Mouse (Mus musculus): ENCODE results near the gene Ube2v1.
"Not testable (repeated sequence)": the region's sequence is repeated elsewhere in the genome, so short reads cannot be mapped to it uniquely, and the experiment has no call there.

Gene Ube2v1

DNA sequence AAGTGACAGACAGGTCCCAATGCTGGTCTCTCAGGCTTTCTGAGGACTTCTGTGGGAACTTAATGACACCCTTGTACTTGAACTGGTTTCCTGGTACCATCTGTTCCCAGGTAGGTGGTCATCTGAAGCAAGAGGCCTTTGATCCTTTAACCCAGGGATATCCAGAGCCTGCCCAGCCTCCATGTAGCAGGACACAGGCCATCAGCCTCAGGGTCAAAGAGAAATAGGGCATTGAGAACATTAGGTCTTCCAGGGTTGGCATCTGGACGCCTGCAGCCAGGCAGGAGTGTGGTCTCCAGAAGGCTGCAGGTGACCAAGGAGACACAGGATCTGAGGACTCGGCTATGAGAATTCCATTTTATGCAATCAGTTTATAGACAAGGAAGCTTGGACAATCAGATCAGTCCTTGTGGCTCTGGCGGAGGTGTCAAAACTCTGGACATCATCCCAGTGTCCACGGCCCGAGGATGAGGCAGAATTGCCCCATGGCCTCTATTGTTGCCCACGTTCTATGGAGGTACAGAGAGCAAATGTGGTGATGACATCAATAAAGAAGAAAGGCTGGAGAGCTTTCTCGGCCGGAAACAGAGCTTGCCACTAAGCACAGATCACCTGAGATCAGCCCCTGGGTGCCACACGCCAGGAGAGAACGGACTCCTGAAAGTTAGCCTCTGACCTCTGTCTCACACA is 23.2 kb upstream of the Ube2v1 start:
- no peak for DNase-seq (ENCODE audit: low read depth in 2 of 2, low spot score in 2 of 2)

DNA sequence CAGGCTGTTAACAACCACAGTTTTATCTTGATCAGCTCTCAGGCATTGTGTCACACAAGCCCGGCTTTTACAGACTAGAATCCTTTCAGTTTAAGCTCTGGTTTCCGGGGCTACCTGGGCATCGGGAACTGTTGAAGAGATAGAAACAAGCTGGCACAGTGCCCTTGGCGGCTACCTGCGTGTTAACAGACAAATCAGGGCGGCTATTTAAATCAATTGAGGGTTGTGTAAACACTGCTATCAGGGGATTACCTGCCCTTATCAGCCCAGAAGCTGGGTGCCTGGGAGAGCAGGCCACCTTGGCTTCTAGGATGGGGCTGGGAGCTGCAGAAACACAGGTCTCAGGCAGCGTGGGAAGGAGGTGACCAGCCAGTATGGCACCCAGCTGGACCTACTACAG is 20.8 kb upstream of the Ube2v1 start:
- DNase-seq (ENCODE audit: low read depth in 2 of 2, low spot score in 2 of 2), result no peak

DNA sequence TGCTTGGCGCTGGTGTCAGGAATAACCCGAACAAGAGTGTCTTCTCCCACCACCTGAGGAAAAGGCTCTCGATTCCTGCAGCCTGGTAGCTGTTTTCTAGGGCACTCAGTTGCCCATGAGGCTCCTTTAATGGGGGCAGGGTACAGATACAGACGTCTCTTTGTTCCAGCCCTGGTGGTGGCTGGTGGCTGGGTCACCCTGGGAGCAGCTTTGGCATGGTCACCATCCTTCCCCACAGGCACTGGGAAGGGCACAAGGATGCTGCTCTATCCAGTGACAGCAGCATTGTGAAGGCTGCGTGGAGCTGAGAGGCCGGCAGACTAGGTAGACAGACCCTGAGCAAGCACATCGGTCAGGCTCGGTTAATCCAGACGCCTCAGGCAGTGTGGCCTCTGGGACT is 19.7 kb upstream of the Ube2v1 start:
- DNase-seq (ENCODE audit: low read depth in 2 of 2, low spot score in 2 of 2), result no peak

DNA sequence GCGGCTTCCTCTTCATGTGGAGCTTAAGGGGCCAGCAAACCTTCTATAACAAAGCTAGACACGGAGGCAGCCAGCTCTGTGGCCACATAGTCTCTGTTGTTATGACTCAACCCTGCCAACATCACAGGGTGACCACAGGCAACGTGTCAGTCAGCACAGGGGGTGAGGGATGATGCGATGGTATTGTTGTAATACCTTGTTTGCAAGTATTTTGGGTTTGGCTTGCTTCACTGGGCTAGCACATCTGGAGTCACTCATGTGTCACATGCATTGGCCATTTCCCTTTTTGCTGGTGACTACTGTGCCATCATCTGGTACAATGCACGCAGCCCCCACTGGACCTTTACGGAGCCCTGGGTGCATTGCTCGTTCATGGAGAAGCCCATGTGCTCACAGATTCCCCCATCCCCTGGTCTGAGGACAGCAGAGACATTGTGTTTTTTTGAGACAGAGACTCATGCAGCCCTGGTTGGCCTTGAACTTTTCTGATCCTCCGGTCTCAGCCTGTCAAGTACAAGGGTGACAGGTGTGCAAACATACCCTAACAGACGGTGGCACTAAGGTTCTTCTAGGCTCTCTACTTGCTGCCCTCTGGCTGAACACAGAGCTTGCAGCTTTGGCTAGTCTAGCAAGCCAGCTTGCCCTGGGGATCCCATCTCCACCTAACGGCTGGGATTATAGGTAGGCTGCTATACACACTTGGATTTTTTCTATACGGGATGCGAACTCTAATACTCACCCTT is 17.6 kb upstream of the Ube2v1 start:
- no peak for DNase-seq (ENCODE audit: low read depth in 2 of 2, low spot score in 2 of 2)

DNA sequence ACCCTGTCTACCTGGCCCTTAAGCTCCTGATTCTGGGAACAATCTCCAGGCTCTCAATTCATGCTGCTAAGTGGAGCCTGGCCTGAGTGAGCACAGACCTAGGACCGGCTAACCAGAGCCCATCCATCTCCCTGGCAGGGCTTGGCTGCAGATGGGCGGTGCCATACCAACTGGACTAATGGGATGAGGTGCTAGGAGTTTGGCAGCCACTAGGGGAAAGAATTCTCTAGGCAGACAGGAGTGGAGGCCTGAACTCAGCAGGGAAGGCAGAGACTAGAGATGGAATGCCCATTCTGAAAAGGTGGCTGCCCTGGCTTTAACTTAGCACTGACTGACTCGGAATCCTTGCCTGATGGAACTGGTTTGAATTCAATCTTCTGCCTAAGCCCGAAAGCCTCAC is 14.5 kb upstream of the Ube2v1 start:
- no peak for DNase-seq (ENCODE audit: low read depth in 2 of 2, low spot score in 2 of 2)

DNA sequence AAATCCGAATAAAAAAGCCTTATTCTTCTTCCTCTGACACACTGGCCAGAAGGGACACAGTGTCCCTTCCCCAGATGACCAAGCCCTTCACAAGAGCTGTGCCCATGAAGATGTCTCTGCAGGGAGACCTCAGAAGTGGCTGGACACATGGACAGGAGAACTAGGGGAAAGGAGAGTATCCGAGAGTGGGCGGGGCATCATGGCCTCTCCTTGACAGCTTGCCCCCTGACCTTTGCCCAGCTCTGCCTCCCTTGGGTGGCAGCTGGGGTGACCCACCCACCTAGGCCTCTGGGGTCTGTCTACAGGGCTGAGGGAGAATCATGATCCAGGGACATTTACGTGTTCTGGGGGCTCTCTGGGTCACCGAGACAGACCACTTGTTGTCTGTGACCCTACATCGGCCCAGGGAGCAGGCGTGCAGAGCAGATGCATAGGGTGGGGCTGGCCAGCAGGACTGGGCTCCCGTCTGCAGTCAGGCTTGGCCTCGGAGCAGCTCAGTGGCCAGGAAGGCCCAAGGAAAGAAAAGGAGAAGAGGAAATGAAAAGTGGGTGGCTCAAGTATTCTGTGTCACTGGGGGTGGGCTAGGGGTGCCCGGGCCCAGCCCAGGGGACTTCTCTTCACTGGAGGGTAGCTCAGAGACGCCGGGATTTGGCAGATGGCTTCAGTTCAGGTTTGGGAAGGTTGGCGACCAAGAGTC is 11.6 kb upstream of the Ube2v1 start:
- not testable (repeated sequence) for DNase-seq (ENCODE audit: low read depth in 2 of 2, low spot score in 2 of 2)

DNA sequence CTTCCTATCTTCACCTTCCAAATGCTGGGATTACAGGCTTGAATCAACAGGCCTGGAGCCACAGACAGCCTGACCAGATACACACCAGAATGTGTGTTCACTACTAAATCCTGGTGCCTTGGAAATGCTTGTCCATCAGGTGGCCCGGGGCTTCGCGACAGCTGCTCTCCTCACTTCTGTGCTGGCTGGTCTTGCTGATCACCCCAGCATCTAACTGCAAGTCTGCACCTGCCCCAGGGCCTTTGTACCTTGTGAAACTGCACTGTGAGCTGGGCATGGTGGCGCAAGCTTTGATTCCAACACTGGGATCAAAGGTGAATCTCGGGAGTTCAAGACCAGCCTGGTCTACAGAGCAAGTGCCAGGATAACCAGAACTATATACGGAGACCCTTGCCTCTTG is 10.3 kb upstream of the Ube2v1 start:
- no peak for DNase-seq (ENCODE audit: low read depth in 2 of 2, low spot score in 2 of 2)

DNA sequence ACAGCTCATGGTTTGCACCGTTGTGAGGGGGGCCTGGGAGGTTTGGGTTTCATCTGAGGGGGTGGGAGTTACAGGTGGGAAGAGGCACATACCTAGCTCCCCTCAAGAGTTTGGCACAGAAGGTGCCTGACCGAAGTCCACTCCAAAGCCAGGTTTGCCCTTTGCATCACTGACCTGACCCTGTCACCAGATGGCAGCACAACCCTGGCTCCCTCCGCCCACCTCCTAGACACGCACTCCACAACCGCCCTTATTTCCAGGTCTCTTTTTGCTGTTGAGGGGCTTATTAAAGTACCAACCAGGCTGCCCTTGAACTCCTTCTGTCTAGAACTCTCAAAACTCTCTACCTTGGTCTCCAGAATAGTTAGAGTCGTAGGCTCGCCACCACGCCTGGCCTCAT is 9.4 kb upstream of the Ube2v1 start:
- peak in 1 of 2 experiments; percentile 41 for DNase-seq (ENCODE audit: low read depth in 2 of 2, low spot score in 2 of 2)

DNA sequence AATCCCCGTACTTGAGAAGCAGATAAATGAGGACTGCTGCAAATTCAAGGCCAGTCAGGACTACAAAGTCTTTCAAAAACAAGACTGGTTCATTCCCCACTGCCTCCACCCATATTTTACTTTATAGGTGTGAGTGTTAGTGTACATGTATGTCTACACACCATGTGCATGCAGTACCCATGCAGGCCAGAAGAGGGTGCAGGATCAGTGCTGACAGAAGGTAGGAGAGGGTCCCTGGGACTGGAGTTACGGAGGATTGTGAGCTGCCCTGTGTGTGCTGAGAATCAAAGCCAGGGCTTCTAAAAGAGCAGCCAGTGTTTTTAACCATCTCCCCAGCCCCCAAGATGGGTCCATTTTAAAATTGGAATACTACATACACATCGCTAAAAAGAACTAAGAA is 8.4 kb upstream of the Ube2v1 start:
- DNase-seq (ENCODE audit: low read depth in 2 of 2, low spot score in 2 of 2), result peak; percentile 59 to 75

DNA sequence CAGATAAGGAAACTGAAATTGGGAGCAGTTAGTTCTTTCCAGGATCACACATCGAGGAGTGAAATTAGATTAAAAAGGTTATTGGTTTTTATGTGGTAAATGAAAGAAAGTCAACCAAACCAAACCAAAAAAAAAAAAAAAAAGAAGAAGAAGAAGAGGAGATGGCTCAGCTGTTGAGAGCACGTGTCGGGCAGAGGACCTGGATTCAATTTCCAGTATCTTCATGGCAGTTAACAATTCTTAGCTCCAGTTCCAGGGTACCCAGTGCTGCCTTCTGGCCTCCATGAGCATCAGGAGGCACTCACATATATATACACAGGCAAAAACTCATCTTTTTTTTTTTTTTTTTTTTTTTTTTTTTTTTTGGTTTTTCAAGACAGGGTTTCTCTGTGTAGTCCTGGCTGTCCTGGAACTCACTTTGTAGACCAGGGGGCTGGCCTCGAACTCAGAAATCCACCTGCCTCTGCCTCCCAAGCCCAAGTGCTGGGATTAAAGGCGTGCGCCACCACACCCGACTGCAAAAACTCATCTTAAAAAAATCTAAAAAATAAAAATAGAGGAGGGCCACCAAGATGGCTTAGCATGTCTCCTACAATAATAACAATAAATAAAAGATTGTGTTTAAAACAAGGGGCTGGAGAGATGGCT is 3.1 kb upstream of the Ube2v1 start:
- DNase-seq (ENCODE audit: low read depth in 2 of 2, low spot score in 2 of 2), result no peak

DNA sequence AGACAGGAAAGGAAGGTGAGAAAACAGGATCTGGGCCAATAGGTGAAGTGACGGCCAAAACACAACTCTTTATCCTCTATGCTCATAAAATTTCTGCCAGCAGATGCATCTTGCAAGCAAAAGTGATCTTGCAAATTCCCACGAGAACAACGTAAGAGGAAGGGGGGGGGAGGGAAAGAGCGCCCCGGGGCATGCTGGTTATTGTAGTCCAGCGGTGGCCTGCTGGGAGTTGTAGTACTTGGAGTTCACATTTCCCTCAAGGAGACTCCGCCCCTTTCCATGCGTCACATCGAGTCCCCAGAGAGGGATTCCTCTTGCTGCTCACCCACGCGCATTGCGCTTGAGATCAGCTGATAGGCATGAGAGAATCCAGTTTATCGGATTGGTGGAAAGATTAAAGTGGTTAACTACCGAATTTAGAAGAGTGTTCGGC is 2.5 kb upstream of the Ube2v1 start:
- DNase-seq (ENCODE audit: low read depth in 2 of 2, low spot score in 2 of 2), result peak; percentile 92 to 93

DNA sequence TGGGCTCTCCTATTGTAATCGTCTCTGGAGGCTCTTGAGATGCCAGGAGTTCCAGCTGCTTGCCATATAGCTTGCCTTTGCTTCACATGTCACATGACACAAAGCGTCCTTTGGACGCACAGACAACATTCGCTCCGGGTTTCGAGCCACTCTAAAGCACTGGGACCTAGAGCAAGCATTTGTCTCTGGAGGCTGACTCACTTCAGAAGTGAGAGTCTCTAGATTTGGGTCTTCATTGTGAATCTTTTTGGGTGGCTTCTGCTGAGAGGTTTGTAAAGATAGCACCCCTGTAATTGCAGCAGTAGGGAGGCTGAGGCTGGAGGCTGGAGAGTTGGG is 1.6 kb upstream of the Ube2v1 start:
- no peak for DNase-seq (ENCODE audit: low read depth in 2 of 2, low spot score in 2 of 2)

DNA sequence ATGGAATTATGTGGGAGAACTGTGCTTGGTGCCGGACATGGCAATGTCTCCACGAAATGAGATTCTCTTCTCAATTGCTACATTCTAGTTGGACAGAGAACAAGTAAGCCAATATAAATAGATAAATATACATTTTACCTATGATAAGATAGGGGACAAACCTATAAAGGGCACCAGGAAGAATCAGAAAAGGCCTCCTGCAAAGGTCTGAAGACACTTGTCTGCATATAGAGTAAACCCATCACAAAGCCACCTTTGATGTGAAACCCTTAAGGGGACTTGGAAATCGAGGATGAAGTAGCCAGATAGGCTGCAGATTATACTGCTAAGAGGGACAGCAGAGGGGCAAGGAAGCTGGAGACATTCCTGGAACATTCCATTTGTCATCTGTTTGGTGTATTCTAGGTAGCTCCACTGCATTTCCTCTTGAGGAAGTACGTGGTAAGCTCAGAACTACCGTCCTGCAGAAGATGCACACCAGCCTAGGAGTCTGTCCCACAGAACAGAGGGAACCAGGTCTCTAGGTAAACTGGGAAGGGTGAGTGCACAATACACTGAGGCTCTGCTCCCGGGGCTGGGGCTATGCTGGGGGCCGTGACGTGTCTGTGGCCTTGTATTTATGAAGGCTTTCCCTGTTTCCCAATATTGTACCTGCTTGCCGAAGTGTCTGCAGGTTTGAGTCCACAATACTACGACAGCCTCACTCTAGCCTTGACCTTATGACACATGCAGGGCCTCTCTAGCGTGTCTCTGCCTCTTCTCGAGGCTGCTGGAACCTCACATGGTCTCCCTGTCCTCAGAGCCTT is 1.0 kb upstream of the Ube2v1 start:
- no peak for DNase-seq (ENCODE audit: low read depth in 2 of 2, low spot score in 2 of 2)

DNA sequence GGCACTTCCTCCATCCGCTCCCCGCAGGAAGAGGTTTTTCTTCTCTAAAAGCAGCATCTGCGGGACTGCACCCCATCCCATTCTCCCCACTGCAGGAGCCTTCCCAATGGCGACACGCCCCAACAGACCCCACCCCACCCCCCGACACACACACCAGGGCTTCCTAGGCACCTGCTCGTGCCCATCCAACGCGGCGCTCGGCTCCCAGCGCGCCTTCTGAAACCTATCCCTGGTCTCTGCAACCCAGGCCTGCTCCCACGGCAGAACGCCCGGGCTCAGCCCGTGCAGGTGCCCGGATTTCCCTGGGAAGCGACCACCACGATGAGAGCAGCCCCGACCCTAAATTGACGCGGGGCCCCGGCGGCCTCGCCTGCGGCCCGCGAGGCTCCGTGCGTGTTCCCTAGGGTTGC is 709 bp downstream of the Ube2v1 start:
- no peak for DNase-seq (ENCODE audit: low read depth in 2 of 2, low spot score in 2 of 2)

DNA sequence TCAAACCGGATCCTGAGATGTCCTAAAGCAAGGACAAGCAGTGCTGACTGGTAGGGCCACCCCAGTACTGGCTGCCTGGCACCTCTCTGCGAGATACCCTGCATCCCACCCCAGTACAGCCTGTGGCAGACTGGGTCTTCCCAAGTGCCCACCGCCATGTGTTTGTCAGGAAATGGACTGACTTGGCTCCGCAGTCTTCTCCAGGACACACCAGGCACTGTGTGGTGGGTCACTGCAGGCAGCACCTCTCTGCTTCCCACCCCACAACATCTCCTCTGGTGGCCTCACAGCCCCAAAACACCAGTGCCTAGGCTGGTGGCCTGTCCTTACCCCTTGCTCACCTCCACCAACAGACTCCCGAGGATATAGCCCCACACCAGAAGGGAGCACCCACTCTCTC is 1.5 kb downstream of the Ube2v1 start:
- DNase-seq (ENCODE audit: low read depth in 2 of 2, low spot score in 2 of 2), result no peak

DNA sequence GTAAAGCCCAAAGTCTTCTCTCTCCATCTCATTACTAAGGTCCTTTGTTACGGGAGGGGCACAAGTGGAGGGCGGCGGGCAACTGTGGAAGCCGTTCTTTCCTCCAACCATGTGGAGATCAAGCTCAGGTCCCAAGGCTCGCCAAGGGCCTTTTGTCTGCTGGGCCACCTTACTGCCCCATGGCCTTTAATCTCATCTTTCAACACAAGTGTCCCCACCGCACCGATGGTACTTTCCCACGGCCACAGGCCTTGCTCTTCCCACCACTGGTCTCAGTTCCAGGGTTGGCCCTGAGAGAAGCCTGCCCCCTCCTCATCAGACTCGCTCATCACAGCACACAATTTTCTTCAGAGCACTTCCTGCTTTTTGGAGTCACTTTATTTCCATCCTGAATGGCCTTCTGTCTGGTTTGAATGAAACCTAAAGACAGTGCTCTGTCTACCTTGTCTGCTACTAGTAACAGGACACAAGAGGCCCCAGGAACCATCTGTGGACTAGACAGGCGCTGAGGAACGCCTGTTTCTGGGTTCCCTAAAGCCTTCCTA is 2.2 kb downstream of the Ube2v1 start:
- DNase-seq (ENCODE audit: low read depth in 2 of 2, low spot score in 2 of 2), result no peak

DNA sequence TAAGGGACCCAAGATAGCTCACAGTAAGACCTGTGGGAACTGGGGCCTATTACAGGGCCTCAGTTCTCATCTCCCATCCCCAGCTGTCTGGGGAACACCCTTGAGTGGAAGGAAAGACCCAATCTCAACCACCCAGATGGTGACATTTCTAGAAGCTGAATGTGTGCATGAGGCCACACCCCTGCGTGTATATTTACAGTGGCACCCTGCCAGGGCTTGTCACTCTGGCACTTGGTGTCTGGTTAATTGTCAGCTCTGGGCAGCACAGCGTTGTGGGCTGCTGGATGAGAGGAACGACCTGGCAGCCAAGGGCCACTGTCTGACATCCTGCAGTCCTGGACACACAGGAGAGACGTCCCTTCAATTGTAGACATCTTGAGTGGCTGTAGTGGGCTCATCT is 3.0 kb downstream of the Ube2v1 start:
- DNase-seq (ENCODE audit: low read depth in 2 of 2, low spot score in 2 of 2), result no peak

DNA sequence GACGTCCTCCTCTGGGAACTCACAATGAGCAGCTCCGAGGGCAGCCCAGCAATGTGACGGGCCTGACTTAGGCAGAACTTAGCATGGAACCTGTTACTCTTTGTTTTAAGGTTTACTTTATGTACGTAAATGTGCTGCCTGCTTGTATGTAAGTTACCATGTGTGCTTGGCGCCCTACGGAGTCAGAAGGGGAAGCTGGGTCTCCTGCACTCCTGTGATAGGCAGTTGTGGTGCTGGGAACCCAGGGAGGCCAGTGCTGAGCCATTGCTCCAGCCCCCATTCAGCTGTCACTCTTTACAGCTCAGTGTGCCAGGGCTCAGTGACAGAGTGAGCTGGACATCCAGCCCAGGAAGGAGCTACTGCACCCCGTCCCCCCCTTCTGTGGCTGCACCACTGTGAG is 4.9 kb downstream of the Ube2v1 start:
- DNase-seq (ENCODE audit: low read depth in 2 of 2, low spot score in 2 of 2), result no peak

DNA sequence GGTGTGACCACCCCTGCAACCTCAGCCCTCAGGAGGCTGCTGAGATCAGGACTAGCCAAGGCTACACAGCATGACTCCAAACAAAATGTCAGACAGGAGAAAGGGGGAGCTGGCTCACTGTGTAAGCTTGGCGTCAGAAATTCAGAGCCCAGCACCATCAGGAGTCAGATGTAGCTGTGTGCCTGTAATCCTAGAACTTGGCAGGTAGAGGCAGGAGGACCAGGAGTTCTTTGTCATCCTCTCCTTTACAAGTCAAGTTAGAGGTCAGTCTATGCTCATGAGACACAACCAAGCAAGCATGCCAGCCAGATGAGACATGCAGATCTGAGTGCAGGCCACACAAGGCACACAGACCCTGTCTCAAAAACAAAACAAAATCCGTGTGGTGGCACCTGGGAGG is 6.2 kb downstream of the Ube2v1 start:
- no peak for DNase-seq (ENCODE audit: low read depth in 2 of 2, low spot score in 2 of 2)

DNA sequence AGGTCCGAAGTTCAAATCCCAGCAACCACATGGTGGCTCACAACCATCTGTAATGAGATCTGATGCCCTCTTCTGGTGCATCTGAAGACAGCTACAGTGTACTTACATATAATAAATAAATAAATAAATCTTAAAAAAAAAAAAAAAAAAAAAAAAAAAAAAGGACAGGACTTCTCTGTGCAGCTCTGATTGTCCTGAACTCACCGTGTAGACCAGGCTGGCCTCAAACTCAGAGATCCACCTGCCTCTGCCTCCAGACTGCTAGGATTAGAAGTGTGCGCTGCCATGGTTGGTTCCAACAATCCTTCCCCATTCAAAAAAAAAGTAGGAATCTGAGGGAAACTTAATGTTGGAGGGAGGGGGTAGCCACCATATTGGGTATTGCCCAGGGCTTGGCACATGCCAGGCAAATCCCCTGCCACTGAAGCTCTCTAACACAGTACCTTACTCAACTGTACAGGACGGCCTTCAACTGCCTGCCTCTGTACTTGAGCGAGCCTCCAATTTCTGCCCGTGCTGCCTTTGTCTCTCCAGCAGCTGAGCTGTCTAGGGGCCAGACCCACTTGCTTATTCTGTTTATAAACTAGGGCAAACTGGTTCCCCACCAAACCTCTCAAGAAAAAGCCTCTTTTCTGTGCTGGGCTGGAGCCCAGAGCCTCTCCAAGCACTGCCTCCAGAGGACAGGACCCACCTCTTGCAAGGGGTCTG is 7.4 kb downstream of the Ube2v1 start:
- DNase-seq (ENCODE audit: low read depth in 2 of 2, low spot score in 2 of 2), result no peak
